Mouse (Mus musculus): ENCODE measurements around the gene Gsdma. TPM values are rescaled to one million over a fixed set of nuclear protein-coding genes. Genes with fewer than 3 reads are reported as not detected.

Gsdma gene
- polyA plus RNA-seq, 1 experiment from 2014 or later = 0.12 TPM

- ATAC-seq (ENCODE audit: insufficient number of reproducible peaks, insufficient read depth, low FRiP score, low read depth) = no peak
- Histone ChIP-seq H3K9ac (replicated peaks; ENCODE audit: low read depth, low read length) (no peak overlapping the region), H3K27ac (ENCODE audit: low read length) (no peak overlapping the region), H3K27me3 (ENCODE audit: control insufficient read depth, insufficient read depth, low read length) (no peaks in the 10 kb centered on the region), H3K36me3 (ENCODE audit: control insufficient read depth, insufficient read depth, low read length) (peaks cover 47% of the 10 kb centered on the region), H3K9me3 (ENCODE audit: control insufficient read depth, low read depth, low read length) (no peaks in the 10 kb centered on the region), H3K4me3 (ENCODE audit: low read depth, low read length) (no peak overlapping the region), H3K4me1 (ENCODE audit: control insufficient read depth, insufficient read depth, low read length) (peaks cover 6% of the 10 kb centered on the region; the same call in 1 of the 2 replicates), H3K4me2 (replicated peaks; ENCODE audit: low read depth, low read length) (no peak overlapping the region)
- WGBS = 83% methylated on average over 14 of the region's 14 CpGs
Measured at GRCm38 (mm10) chr11:98696454-98697216, 32.5 kb downstream of the Gsdma start.

GRCm38 (mm10) chr11:98697225-98697624 is 33.1 kb downstream of the Gsdma start:
- ATAC-seq (ENCODE audit: insufficient number of reproducible peaks, insufficient read depth, low FRiP score, low read depth) = no peak
- Histone ChIP-seq H3K36me3 (ENCODE audit: control insufficient read depth, insufficient read depth, low read length) (peaks cover 42% of the 10 kb centered on the region), H3K9ac (replicated peaks; ENCODE audit: low read depth, low read length) (no peak overlapping the region), H3K4me2 (replicated peaks; ENCODE audit: low read depth, low read length) (no peak overlapping the region), H3K4me3 (ENCODE audit: low read depth, low read length) (no peak overlapping the region), H3K9me3 (ENCODE audit: control insufficient read depth, low read depth, low read length) (no peaks in the 10 kb centered on the region), H3K27me3 (ENCODE audit: control insufficient read depth, insufficient read depth, low read length) (no peaks in the 10 kb centered on the region), H3K4me1 (ENCODE audit: control insufficient read depth, insufficient read depth, low read length) (peaks cover 6% of the 10 kb centered on the region; the same call in 1 of the 2 replicates), H3K27ac (ENCODE audit: low read length) (no peak overlapping the region)
- 88% methylated on average over 12 of the region's 12 CpGs for WGBS

- Histone ChIP-seq H3K9ac (replicated peaks; ENCODE audit: low read depth, low read length) (no peak overlapping the region), H3K27me3 (ENCODE audit: control insufficient read depth, insufficient read depth, low read length) (no peaks in the 10 kb centered on the region), H3K27ac (ENCODE audit: low read length) (no peak overlapping the region), H3K4me2 (replicated peaks; ENCODE audit: low read depth, low read length) (no peak overlapping the region), H3K4me3 (ENCODE audit: low read depth, low read length) (no peak overlapping the region), H3K4me1 (ENCODE audit: control insufficient read depth, insufficient read depth, low read length) (peaks cover 6% of the 10 kb centered on the region; the same call in 1 of the 2 replicates), H3K9me3 (ENCODE audit: control insufficient read depth, low read depth, low read length) (no peaks in the 10 kb centered on the region), H3K36me3 (ENCODE audit: control insufficient read depth, insufficient read depth, low read length) (peaks cover 24% of the 10 kb centered on the region)
- no peak for ATAC-seq (ENCODE audit: insufficient number of reproducible peaks, insufficient read depth, low FRiP score, low read depth)
- WGBS = 87% methylated on average over 16 of the region's 16 CpGs
Measured at GRCm38 (mm10) chr11:98698849-98699640, 34.9 kb downstream of the Gsdma start.

- no peak overlapping the region for H3K4me2 ChIP-seq (replicated peaks; ENCODE audit: low read depth, low read length)
- peaks cover 6% of the 10 kb centered on the region; the same call in 1 of the 2 replicates for H3K4me1 ChIP-seq (ENCODE audit: control insufficient read depth, insufficient read depth, low read length)
Measured at GRCm38 (mm10) chr11:98699911-98700310, 35.8 kb downstream of the Gsdma start.

GRCm38 (mm10) chr11:98701213-98701670 is 37.1 kb downstream of the Gsdma start, which contains the start of gene Csf3:
Csf3 (plus strand) TSS chr11:98701263.
- H3K9ac ChIP-seq (replicated peaks; ENCODE audit: low read depth, low read length) = no peak within 1 kb of the TSS
- no peaks in the 10 kb centered on the region for H3K9me3 ChIP-seq (ENCODE audit: control insufficient read depth, low read depth, low read length)
- ATAC-seq (ENCODE audit: insufficient number of reproducible peaks, insufficient read depth, low FRiP score, low read depth) = no peak
- H3K27me3 ChIP-seq (ENCODE audit: control insufficient read depth, insufficient read depth, low read length) = no peaks in the 10 kb centered on the region
- no peak within 1 kb of the TSS for H3K4me3 ChIP-seq (ENCODE audit: low read depth, low read length)
- WGBS = 51% methylated on average over 10 of the region's 10 CpGs
- H3K36me3 ChIP-seq (ENCODE audit: control insufficient read depth, insufficient read depth, low read length) = peaks cover 13% of the 10 kb centered on the region; the same call in 1 of the 2 replicates
- H3K4me1 ChIP-seq (ENCODE audit: control insufficient read depth, insufficient read depth, low read length) = peaks cover 6% of the 10 kb centered on the region; the same call in 1 of the 2 replicates
- H3K4me2 ChIP-seq (replicated peaks; ENCODE audit: low read depth, low read length) = no peak within 1 kb of the TSS
- H3K27ac ChIP-seq (ENCODE audit: low read length) = no peak within 1 kb of the TSS

More at GRCm38 (mm10) chr11:98699911-98700310, 35.8 kb downstream of the Gsdma start:
- Histone ChIP-seq H3K9ac (replicated peaks; ENCODE audit: low read depth, low read length) (no peak overlapping the region), H3K36me3 (ENCODE audit: control insufficient read depth, insufficient read depth, low read length) (peaks cover 15% of the 10 kb centered on the region), H3K9me3 (ENCODE audit: control insufficient read depth, low read depth, low read length) (no peaks in the 10 kb centered on the region), H3K27ac (ENCODE audit: low read length) (no peak overlapping the region), H3K4me3 (ENCODE audit: low read depth, low read length) (no peak overlapping the region), H3K27me3 (ENCODE audit: control insufficient read depth, insufficient read depth, low read length) (no peaks in the 10 kb centered on the region)
- no peak for ATAC-seq (ENCODE audit: insufficient number of reproducible peaks, insufficient read depth, low FRiP score, low read depth)
- WGBS = 32% methylated on average over 4 of the region's 4 CpGs

GRCm38 (mm10) chr11:98702323-98702722 is 38.2 kb downstream of the Gsdma start:
- no peaks in the 10 kb centered on the region for H3K27me3 ChIP-seq (ENCODE audit: control insufficient read depth, insufficient read depth, low read length)
- peaks cover 6% of the 10 kb centered on the region; the same call in 1 of the 2 replicates for H3K4me1 ChIP-seq (ENCODE audit: control insufficient read depth, insufficient read depth, low read length)
- WGBS = 74% methylated on average over 5 of the region's 5 CpGs
- peaks cover 20% of the 10 kb centered on the region; the same call in 1 of the 2 replicates for H3K36me3 ChIP-seq (ENCODE audit: control insufficient read depth, insufficient read depth, low read length)
- H3K4me3 ChIP-seq (ENCODE audit: low read depth, low read length) = no peak overlapping the region
- H3K4me2 ChIP-seq (replicated peaks; ENCODE audit: low read depth, low read length) = no peak overlapping the region
- no peak overlapping the region for H3K27ac ChIP-seq (ENCODE audit: low read length)
- H3K9me3 ChIP-seq (ENCODE audit: control insufficient read depth, low read depth, low read length) = no peaks in the 10 kb centered on the region
- ATAC-seq (ENCODE audit: insufficient number of reproducible peaks, insufficient read depth, low FRiP score, low read depth) = no peak
- no peak overlapping the region for H3K9ac ChIP-seq (replicated peaks; ENCODE audit: low read depth, low read length)

DNA sequence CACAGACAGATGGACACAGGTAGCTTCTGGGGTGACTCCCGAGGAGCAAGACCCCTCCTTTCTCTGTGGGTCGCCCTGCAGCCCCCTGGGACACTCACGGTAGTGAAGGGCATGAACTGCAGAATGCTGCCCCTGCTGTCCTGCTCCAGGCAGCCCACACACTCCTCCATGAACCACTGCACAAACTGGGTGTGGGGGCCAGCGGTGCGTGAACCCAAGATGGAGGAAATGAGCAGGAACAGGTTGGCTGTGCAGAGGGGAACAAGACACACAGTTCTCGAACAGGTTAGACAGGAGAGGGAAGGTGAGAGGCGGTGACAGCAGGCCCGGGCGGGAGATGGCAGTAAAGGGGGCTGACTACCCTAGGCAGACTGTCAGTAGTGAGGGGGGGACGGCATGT is 40.9 kb downstream of the Gsdma start:
- no peak overlapping the region for H3K27ac ChIP-seq (ENCODE audit: low read length)
- no peaks in the 10 kb centered on the region for H3K9me3 ChIP-seq (ENCODE audit: control insufficient read depth, low read depth, low read length)
- ATAC-seq (ENCODE audit: insufficient number of reproducible peaks, insufficient read depth, low FRiP score, low read depth) = no peak
- H3K4me2 ChIP-seq (replicated peaks; ENCODE audit: low read depth, low read length) = no peak overlapping the region
- H3K4me3 ChIP-seq (ENCODE audit: low read depth, low read length) = no peak overlapping the region
- H3K36me3 ChIP-seq (ENCODE audit: control insufficient read depth, insufficient read depth, low read length) = peaks cover 34% of the 10 kb centered on the region
- WGBS = 85% methylated on average over 10 of the region's 10 CpGs
- H3K4me1 ChIP-seq (ENCODE audit: control insufficient read depth, insufficient read depth, low read length) = peaks cover 10% of the 10 kb centered on the region; the same call in 1 of the 2 replicates
- no peak overlapping the region for H3K9ac ChIP-seq (replicated peaks; ENCODE audit: low read depth, low read length)
- H3K27me3 ChIP-seq (ENCODE audit: control insufficient read depth, insufficient read depth, low read length) = no peaks in the 10 kb centered on the region

All from stomach, embryonic 14.5 days (tissue).